Mouse (Mus musculus): Measurements from ENCODE around the gene Ppfibp1.

Ppfibp1 gene

GRCm38 (mm10) chr6:146913489-146914198 lies 25.4 kb downstream of the Ppfibp1 start:
- no peak for DNase-seq (ENCODE audit: low read depth)

- DNase-seq (ENCODE audit: low read depth), result no peak
Observed at GRCm38 (mm10) chr6:146915808-146916207, 27.5 kb downstream of the Ppfibp1 start.

DNA sequence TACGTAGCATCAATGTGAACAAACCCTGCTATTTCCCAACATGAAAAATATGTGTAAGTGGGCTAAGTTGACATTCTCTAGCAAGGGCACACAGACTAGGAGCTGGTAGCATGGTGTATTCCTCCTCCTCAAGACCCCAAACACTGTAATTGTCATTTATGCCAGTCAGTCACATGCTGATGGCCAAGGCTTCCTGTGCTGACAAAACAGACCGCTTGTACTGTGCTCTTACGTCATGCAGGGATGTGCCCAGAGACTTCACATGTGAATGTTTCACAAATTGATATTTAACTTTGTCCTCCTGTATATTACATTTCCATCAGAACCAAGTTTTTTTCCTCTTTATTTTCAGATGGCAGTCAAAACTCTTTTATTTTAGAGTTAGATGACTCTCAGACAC lies 29.1 kb downstream of the Ppfibp1 start:
- no peak for DNase-seq (ENCODE audit: low read depth)

DNA sequence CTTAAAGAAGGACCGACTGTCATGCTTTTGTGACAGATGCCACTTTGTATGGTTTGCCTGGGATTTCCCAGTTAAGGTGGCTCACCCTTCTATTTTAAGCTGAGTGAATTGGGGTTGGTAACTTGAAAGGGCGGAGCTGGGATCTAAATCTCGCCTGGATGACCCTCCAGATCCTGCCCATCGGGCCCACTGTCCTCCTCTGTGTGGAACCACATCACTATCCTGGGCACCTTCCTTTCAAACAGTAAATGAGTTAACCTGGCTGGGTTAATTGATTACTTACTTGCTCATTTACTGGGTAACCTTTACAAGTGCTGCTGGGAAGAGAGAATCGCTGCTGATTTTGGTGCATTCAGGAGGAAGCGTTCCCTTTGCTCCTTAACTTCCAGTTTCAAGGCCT lies 30.1 kb downstream of the Ppfibp1 start:
- DNase-seq (ENCODE audit: low read depth), result no peak

DNA sequence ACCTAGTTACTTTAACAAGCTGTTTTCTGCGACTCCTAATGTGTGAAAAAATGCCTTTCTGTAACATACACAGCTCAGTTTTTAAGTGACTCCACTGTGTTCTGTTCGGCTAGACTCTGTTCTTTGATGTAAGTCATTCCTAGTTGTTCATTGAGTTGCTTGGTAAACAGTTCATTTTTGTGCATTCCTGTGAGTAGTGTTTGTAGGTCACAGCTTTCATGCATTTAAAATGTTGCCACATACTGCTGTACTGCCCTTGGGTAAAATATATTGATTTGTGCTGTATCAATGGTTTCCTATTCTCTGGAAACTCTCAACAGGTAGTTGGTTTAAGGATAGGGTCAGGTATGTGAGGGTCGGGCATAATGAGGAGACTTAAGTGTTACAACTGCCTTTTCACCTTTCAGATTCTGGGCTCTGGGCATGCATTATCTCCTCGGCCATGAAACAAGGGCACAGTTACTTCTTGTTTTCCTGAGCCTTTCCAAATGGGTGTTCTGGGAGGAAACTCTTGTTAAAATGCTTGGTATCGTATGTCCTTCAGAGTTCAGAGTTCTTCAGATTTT lies 38.2 kb downstream of the Ppfibp1 start:
- DNase-seq (ENCODE audit: low read depth), result no peak

GRCm38 (mm10) chr6:146928108-146928507 lies 39.8 kb downstream of the Ppfibp1 start:
- DNase-seq (ENCODE audit: low read depth), result no peak

DNA sequence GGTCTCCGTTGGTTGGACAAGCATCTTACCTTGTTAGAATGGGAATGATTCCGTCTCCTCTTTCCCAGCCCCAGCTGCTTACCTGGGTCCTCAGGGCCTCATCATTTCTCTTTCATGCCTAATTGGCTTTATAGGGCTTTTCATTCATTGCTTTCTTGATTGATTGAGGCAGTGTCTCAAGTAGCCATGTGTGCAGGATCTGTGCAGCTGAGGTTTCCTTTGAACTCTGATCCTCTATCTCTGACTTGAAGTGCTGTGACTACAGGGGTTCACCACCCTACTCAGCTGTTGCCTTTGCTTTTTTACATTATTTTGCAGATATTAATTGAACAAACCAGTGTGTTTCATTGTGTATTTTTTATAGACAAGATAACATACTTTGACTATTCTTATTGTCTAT lies 40.7 kb downstream of the Ppfibp1 start:
- no peak for DNase-seq (ENCODE audit: low read depth)

GRCm38 (mm10) chr6:146933123-146933522 lies 44.8 kb downstream of the Ppfibp1 start:
- no peak for DNase-seq (ENCODE audit: low read depth)

GRCm38 (mm10) chr6:146935957-146936356 lies 47.7 kb downstream of the Ppfibp1 start:
- DNase-seq (ENCODE audit: low read depth), result no peak

DNA sequence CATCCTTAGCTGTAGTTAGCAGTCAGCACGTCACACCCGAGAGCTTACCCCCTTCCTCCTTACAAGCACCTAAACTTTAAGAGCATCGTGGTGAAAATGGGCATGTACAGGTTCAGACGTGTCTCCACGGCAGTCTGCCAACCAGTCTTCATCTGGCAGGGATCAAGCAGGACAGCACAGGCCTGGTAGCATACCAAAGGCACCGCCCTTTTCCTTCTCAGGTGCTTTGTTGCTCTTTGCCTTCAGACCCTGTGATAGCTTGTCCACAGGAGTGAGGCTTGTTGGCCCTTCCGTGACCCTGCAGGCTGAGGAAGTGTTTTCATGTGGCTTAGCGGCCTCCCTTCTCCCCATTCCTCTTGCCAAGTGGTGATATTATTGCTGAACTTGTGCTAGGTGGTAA lies 50.7 kb downstream of the Ppfibp1 start:
- DNase-seq (ENCODE audit: low read depth), result no peak

DNA sequence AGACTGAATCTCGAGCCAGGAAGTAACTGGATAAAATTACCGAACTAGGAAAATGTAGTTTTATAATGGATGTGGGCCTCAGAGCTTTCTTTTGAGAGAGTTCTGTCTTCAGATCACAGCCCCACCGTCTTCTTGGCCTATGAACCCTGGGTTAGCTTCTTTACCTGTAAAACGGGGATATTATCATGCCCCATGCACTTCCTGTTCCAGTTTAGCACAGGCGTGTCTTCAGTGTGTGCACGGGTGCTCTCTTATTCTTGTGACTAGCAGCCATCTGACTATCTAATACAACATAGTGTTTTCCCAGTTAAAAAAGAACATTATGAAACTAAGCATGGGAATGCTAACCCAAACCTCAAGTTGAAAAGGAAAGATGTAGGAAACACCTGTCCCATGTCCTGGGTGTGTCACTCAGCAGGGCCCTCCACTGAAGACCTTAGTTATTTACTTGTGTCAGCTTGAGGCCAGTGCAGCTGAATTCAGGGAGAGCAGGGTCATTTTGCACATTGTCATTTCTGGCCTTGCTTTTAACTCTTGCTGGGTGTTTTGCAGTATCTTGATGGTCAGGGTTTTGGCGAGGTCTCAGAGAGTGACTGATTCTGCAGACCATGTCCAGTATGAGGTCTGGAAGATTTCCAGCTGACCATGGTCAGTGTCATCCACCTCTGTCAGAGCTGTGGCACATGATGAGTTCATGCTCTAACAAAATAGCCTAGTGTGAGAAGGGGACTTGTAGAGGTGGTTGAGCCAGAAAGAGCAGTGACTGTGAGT lies 53.4 kb downstream of the Ppfibp1 start:
- no peak for DNase-seq (ENCODE audit: low read depth)

- DNase-seq (ENCODE audit: low read depth), result no peak
Observed at GRCm38 (mm10) chr6:146944009-146944408, 55.7 kb downstream of the Ppfibp1 start.

GRCm38 (mm10) chr6:146944830-146945229 lies 56.5 kb downstream of the Ppfibp1 start:
- DNase-seq (ENCODE audit: low read depth), result no peak

GRCm38 (mm10) chr6:146946327-146947029 lies 58.2 kb downstream of the Ppfibp1 start:
- no peak for DNase-seq (ENCODE audit: low read depth)

DNA sequence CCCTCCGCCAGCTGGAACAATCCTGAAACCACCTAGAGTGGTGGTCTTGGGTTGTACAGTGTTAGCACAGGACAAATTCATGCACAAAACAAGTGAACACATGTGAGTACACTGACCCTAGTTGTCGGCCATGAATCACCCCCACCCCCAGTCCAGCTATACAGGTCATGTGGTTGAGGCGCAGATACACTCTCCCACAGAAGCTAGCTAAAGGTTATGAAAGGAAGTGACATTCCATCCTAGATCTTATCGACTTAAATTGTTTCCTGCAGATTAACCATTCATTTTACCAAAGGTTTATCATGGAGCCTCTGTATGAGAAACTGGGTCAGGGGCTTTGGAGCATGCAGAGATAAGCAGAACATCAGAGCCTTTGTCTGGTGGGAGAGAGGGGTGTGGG lies 58.9 kb downstream of the Ppfibp1 start:
- DNase-seq (ENCODE audit: low read depth), result no peak

DNA sequence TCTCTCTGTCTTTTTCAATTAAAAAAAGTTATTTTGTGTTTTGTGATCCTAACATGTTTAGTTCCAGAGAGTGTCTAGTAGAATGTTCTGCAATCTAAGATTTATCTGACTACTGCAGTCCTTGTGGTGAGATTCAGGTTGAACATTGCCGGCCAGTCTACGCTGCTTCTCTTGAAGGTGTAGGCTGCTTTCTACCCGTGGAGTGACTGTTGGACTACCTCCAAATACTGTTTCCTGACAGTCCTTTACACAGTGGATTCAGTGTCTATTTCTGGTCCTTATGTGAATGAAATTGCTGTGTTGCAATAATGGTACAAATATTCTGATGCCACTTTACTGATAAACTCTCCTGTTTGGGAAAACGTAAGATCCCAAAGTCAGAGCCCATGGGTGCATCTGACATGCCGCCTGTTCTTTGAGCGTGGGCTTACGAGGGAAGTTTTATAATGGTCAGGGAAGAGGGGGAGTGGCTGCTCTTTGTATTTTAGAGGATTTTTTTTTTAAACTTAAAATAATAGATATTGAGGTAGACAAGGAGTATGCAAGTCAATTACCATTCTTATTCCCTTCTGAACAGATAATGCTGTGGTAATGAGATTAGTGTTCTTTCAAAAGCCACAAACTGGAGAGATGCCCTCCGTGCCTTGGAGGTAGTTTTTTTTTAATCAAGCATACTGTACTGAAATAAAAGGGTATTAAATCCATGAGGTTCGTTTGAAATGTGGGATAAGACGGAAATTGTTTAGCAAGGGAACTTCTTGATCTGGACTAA lies 61.6 kb downstream of the Ppfibp1 start:
- no peak for DNase-seq (ENCODE audit: low read depth)

GRCm38 (mm10) chr6:146950454-146950832 lies 62.2 kb downstream of the Ppfibp1 start:
- DNase-seq (ENCODE audit: low read depth), result no peak

DNA sequence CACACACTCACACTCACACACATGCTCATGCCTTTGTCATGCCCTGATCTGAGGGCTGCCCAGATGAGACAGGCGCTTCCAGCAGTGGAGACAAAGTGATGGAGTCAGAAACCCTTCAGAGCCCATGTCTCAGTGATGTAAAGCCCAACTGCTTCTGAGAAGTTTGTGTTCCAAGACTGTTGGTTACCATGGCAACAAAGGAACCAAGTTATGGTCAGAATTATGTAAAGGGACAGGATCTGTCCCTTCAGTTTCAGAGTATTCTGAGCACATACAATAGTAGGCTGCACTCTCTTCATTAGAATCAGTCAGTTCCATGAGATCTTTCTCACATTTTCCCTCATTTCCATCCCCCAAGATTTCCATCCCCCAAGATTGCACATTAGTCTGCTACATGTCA lies 66.0 kb downstream of the Ppfibp1 start, which contains the start of gene 1700034J05Rik:
1700034J05Rik (minus strand) TSS at position 165 of the 400 bp plus-strand sequence.
- no peak for DNase-seq (ENCODE audit: low read depth)

GRCm38 (mm10) chr6:146955475-146955874 lies 67.2 kb downstream of the Ppfibp1 start:
- no peak for DNase-seq (ENCODE audit: low read depth)

DNA sequence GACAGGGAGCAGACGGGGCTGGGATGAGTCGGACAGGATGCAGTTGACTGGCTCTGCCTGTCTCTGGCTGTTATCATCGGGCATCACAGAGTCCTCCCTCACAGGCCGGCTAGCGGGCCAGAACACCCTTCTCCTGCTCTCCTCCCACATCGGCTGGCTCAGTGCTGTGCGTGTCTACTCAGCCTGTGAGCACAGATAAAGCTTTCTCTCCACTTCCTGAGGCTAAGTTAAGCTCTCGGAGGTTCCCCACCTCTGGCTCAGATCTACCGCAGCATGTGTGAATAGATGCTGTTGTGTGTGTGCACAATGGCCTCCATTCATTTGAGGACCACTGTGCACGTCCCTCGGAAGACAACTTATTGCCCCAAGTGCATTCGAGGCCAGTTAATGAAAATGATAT lies 67.6 kb downstream of the Ppfibp1 start:
- DNase-seq (ENCODE audit: low read depth), result peak; percentile 33

- no peak for DNase-seq (ENCODE audit: low read depth)
Observed at GRCm38 (mm10) chr6:146956961-146957360, 68.7 kb downstream of the Ppfibp1 start.

GRCm38 (mm10) chr6:146958694-146959093 lies 70.4 kb downstream of the Ppfibp1 start:
- DNase-seq (ENCODE audit: low read depth), result no peak
